Mouse (Mus musculus): ENCODE data around the gene 2410137M14Rik. TPM values are rescaled to one million over a fixed set of nuclear protein-coding genes. Genes with fewer than 3 reads are reported as not detected.

The 2410137M14Rik gene
- polyA plus RNA-seq, 1 experiment from 2014 or later, result not detected

DNA sequence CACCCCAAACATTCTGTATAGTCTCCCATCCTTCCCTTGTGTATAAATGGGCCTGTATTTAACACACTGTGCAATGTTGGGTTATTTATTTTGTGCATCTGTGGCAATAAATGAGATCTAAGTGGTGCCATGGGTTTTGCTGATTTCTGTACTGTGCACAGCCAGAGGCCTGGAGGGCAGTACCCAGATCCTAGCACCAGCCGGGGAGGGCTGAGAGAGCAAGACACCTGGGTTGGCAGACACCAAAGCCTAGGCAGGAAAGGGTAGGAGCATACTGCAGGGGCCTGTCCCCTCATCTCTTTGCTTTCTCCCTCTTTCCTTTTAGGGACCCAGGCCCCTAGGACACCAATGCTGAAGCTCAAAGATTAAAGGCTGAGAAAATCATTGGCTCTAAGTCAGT, 32.8 kb downstream of the 2410137M14Rik start:
- Histone ChIP-seq H3K9me3 (replicated peaks; ENCODE audit: control insufficient read depth, low read length) (no peaks in the 10 kb centered on the region), H3K9ac (ENCODE audit: low read depth, low read length) (no peak overlapping the region), H3K27me3 (ENCODE audit: control insufficient read depth, insufficient read depth, low read length) (peaks cover 37% of the 10 kb centered on the region), H3K4me2 (no peak overlapping the region), H3K4me3 (ENCODE audit: low read depth, low read length) (no peak overlapping the region), H3K4me1 (ENCODE audit: control insufficient read depth, insufficient read depth, low read length) (peaks cover 13% of the 10 kb centered on the region; the same call in 1 of the 2 replicates), H3K27ac (ENCODE audit: low read depth, low read length) (no peak overlapping the region), H3K36me3 (ENCODE audit: control insufficient read depth, insufficient read depth, low read length) (peaks cover 6% of the 10 kb centered on the region)
- ATAC-seq (replicated peaks; ENCODE audit: insufficient number of reproducible peaks, low FRiP score, low TSS enrichment), result no peak
- 59% methylated on average over 1 of the region's 1 CpGs for WGBS (ENCODE audit: insufficient replicate concordance)

DNA sequence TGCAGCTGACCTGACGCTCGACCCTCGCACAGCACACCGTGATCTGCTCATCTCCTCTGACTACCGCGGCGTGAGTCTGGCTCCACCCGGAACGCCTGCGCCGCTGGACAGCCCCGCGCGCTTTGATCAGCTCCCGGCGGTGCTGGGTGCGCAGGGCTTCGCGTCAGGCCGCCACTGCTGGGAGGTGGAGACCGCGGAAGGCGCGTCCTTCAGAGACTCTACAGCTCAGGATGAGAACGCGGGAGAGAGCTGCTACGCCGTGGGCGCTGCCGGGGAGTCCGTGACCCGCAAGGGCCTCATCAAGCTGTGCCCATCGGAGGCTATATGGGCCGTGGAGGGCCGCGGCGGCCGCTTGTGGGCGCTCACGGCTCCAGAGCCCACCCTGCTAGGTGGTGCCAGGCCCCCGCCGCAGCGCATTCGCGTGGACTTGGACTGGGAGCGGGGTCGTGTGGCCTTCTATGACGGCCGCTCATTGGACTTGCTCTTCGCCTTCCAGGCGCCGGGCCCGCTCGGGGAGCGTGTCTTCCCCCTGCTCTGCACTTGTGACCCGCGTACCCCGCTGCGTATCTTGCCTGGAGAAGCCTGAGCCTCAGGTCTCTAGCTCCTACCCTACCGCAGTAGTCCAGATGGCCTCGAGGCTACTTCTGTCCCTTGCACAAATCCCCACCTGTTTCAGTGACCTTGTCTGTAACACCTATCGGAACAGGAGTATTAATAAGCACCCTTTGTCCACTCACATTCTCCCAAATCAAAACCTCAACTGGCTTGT, 33.8 kb downstream of the 2410137M14Rik start:
- Histone ChIP-seq H3K36me3 (ENCODE audit: control insufficient read depth, insufficient read depth, low read length) (peaks cover 6% of the 10 kb centered on the region), H3K4me1 (ENCODE audit: control insufficient read depth, insufficient read depth, low read length) (peaks cover 22% of the 10 kb centered on the region; the same call in 1 of the 2 replicates), H3K4me2 (peak overlapping the region; percentile 76), H3K27ac (ENCODE audit: low read depth, low read length) (no peak overlapping the region), H3K9me3 (replicated peaks; ENCODE audit: control insufficient read depth, low read length) (no peaks in the 10 kb centered on the region), H3K9ac (ENCODE audit: low read depth, low read length) (peak overlapping the region; percentile 65; the same call in 1 of the 2 replicates), H3K27me3 (ENCODE audit: control insufficient read depth, insufficient read depth, low read length) (peaks cover 48% of the 10 kb centered on the region), H3K4me3 (ENCODE audit: low read depth, low read length) (peak overlapping the region; percentile 50)
- 1% methylated on average over 62 of the region's 62 CpGs for WGBS (ENCODE audit: insufficient replicate concordance)
- 0 out of 2 replicates have a peak, but pooled peaks have one; percentile 33 for ATAC-seq (replicated peaks; ENCODE audit: insufficient number of reproducible peaks, low FRiP score, low TSS enrichment)

DNA sequence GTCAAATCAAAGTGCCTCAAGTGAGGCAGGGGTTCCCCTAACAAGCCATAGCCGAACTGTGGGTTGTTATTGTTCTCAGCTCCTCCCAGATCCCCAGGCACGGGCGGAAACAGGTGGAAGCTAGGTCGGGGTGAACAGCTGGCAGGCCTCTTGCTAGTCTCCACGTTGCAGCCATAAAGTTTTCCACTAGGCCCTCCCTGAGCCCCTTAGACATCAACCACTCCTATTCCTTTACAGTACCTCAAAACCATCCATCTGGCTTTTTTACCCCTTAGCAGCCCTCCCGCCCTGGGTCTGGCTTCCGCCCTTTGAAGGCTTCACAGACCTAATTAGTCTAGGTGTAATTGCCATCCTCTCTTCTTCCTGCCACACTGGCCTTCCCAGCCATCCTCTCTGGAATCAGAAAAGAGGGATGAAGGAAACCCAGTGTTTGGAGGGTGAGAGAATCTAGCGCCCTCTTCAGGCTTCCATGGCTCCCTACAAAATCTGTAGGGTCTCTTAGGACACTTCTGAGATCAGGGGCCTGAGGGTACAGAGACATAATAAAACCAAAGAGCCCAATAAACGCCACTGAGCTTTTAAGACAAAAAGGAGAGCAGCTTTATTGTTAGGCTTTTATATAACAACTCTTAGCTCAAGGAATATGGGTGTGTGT, 36.8 kb downstream of the 2410137M14Rik start:
- WGBS (ENCODE audit: insufficient replicate concordance), result 26% methylated on average over 9 of the region's 9 CpGs
- H3K4me2 ChIP-seq, result no peak overlapping the region
- H3K27me3 ChIP-seq (ENCODE audit: control insufficient read depth, insufficient read depth, low read length), result peaks cover 70% of the 10 kb centered on the region

DNA sequence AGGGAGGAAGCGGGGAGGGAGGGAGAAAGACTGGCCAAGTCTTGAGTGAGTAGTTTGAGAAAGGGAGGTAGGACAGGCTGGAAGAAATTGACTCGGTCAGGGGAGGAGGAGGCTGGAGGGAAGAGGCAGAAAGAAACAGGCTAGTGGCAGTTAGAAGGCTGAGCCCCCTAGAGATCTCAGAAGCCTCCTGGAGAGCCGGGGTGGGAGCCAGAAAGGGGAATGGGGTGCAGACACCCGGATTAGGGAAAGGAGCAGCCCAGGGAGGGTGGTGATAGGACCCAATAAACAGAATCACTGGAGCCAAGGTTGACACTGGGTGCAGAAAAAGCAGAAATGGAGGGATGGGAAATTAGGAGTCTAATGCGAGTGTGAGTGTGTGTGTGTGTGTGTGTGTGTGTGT, 37.3 kb downstream of the 2410137M14Rik start:
- H3K4me1 ChIP-seq (ENCODE audit: control insufficient read depth, insufficient read depth, low read length), result peaks cover 14% of the 10 kb centered on the region; the same call in 1 of the 2 replicates
- no peak overlapping the region for H3K4me2 ChIP-seq
- no peak for ATAC-seq (replicated peaks; ENCODE audit: insufficient number of reproducible peaks, low FRiP score, low TSS enrichment)
- WGBS (ENCODE audit: insufficient replicate concordance), result 16% methylated on average over 5 of the region's 5 CpGs
- no peak overlapping the region for H3K27ac ChIP-seq (ENCODE audit: low read depth, low read length)
- no peaks in the 10 kb centered on the region; the same call in 1 of the 2 replicates for H3K36me3 ChIP-seq (ENCODE audit: control insufficient read depth, insufficient read depth, low read length)
- H3K9me3 ChIP-seq (replicated peaks; ENCODE audit: control insufficient read depth, low read length), result no peaks in the 10 kb centered on the region
- H3K27me3 ChIP-seq (ENCODE audit: control insufficient read depth, insufficient read depth, low read length), result peaks cover 70% of the 10 kb centered on the region
- H3K9ac ChIP-seq (ENCODE audit: low read depth, low read length), result no peak overlapping the region
- peak overlapping the region; percentile 42 for H3K4me3 ChIP-seq (ENCODE audit: low read depth, low read length)

More for the DNA sequence above, 36.8 kb downstream of the 2410137M14Rik start:
- H3K36me3 ChIP-seq (ENCODE audit: control insufficient read depth, insufficient read depth, low read length), result peaks cover 5% of the 10 kb centered on the region
- no peak overlapping the region for H3K9ac ChIP-seq (ENCODE audit: low read depth, low read length)
- H3K4me3 ChIP-seq (ENCODE audit: low read depth, low read length), result no peak overlapping the region
- no peak for ATAC-seq (replicated peaks; ENCODE audit: insufficient number of reproducible peaks, low FRiP score, low TSS enrichment)
- H3K27ac ChIP-seq (ENCODE audit: low read depth, low read length), result no peak overlapping the region
- H3K9me3 ChIP-seq (replicated peaks; ENCODE audit: control insufficient read depth, low read length), result no peaks in the 10 kb centered on the region
- peaks cover 14% of the 10 kb centered on the region; the same call in 1 of the 2 replicates for H3K4me1 ChIP-seq (ENCODE audit: control insufficient read depth, insufficient read depth, low read length)

DNA sequence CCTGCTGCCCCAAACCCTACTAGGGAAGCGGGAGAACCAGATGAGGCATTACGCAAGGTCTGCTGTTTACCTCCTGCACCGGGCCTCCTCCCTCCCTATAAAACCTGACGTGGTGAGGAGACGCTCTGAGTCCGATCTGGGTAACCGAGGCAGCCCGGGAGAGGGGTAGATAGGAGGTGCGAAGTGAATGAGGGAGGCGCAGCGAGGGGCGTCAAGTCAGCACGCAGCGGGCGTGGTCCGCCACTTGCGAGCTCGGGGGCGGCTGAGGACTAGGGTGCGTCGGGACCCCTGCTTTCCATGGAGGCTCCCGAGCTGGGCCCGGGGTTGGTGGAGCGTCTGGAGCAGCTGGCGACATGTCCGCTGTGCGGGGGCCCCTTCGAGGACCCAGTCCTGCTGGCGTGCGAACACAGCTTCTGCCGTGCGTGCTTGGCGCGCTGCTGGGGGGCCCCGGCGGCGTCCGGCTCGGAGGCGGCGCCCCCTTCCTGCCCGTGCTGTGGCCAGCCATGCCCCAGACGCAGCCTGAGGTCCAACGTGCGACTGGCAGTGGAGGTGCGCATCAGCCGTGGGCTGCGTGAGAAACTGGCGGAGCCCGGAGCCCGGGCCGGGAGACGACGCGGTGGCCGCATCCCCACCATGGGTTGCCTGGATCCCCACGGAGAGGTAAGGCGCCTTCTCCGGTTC, 38.1 kb downstream of the 2410137M14Rik start, which contains the start of gene Rnf39:
TSS of gene Rnf39 (plus strand) at position 128 of the 681 bp plus-strand sequence.
- no peak for ATAC-seq (replicated peaks; ENCODE audit: insufficient number of reproducible peaks, low FRiP score, low TSS enrichment)
- no peak within 1 kb of the TSS for H3K9ac ChIP-seq (ENCODE audit: low read depth, low read length)
- peak within 1 kb of the TSS; percentile 74 for H3K4me2 ChIP-seq
- 2% methylated on average over 59 of the region's 59 CpGs for WGBS (ENCODE audit: insufficient replicate concordance)
- no peak within 1 kb of the TSS for H3K27ac ChIP-seq (ENCODE audit: low read depth, low read length)
- H3K4me1 ChIP-seq (ENCODE audit: control insufficient read depth, insufficient read depth, low read length), result peaks cover 14% of the 10 kb centered on the region; the same call in 1 of the 2 replicates
- H3K9me3 ChIP-seq (replicated peaks; ENCODE audit: control insufficient read depth, low read length), result no peaks in the 10 kb centered on the region
- peaks cover 68% of the 10 kb centered on the region for H3K27me3 ChIP-seq (ENCODE audit: control insufficient read depth, insufficient read depth, low read length)
- peak within 1 kb of the TSS; percentile 42 for H3K4me3 ChIP-seq (ENCODE audit: low read depth, low read length)
- no peaks in the 10 kb centered on the region for H3K36me3 ChIP-seq (ENCODE audit: control insufficient read depth, insufficient read depth, low read length)

DNA sequence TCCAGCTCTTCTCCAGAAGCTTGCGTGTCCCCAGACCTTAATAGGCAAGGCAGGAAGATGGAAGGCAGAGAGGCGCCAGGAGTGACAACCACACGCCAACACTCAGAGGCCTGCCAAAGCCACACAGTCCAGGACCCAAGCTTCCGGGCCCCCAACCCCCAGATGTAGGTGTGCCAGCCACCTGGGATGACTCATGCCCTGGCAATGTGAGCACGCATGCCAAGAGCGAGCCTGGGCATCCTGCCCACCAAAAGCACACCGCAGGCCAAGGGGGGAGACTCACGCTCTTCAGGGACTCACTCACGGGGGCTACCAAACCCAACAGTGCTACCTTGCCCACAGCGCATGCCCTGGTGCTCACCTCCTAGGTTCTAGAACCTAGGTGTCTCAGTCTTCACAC, 38.6 kb downstream of the 2410137M14Rik start:
- WGBS (ENCODE audit: insufficient replicate concordance), result 59% methylated on average over 10 of the region's 10 CpGs
- Histone ChIP-seq H3K4me3 (ENCODE audit: low read depth, low read length) (peak overlapping the region; percentile 42), H3K27me3 (ENCODE audit: control insufficient read depth, insufficient read depth, low read length) (peaks cover 67% of the 10 kb centered on the region), H3K9ac (ENCODE audit: low read depth, low read length) (no peak overlapping the region), H3K9me3 (replicated peaks; ENCODE audit: control insufficient read depth, low read length) (no peaks in the 10 kb centered on the region), H3K36me3 (ENCODE audit: control insufficient read depth, insufficient read depth, low read length) (no peaks in the 10 kb centered on the region), H3K27ac (ENCODE audit: low read depth, low read length) (no peak overlapping the region), H3K4me1 (ENCODE audit: control insufficient read depth, insufficient read depth, low read length) (peaks cover 10% of the 10 kb centered on the region; the same call in 1 of the 2 replicates), H3K4me2 (peak overlapping the region; percentile 74)
- ATAC-seq (replicated peaks; ENCODE audit: insufficient number of reproducible peaks, low FRiP score, low TSS enrichment), result no peak

DNA sequence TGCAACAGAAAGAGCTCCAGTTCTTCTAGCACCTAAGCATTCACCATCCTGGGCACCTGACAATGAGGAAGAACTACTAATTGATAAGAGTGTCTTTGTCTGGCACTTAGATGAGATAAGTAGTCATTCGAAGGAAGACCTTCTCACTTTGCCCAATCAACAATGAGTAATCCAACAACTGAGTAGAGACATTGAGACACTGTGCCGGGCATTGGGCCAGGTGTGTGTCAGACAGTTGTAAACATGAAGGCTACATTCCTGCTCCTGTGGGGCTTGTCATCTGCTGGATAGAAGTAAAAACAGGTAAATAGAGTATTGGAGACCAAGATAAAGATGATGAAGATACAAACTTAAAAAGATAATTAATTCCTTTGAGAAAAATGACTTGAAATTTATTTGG, 43.0 kb downstream of the 2410137M14Rik start:
- H3K36me3 ChIP-seq (ENCODE audit: control insufficient read depth, insufficient read depth, low read length), result no peaks in the 10 kb centered on the region
- H3K9me3 ChIP-seq (replicated peaks; ENCODE audit: control insufficient read depth, low read length), result no peaks in the 10 kb centered on the region
- H3K27me3 ChIP-seq (ENCODE audit: control insufficient read depth, insufficient read depth, low read length), result peaks cover 31% of the 10 kb centered on the region
- no peak overlapping the region for H3K27ac ChIP-seq (ENCODE audit: low read depth, low read length)
- whole genome bisulfite sequencing (ENCODE audit: insufficient replicate concordance), result 61% methylated on average over 2 of the region's 2 CpGs
- no peak overlapping the region for H3K4me3 ChIP-seq (ENCODE audit: low read depth, low read length)
- H3K9ac ChIP-seq (ENCODE audit: low read depth, low read length), result no peak overlapping the region
- no peak for ATAC-seq (replicated peaks; ENCODE audit: insufficient number of reproducible peaks, low FRiP score, low TSS enrichment)
- H3K4me2 ChIP-seq, result no peak overlapping the region
- H3K4me1 ChIP-seq (ENCODE audit: control insufficient read depth, insufficient read depth, low read length), result peaks cover 7% of the 10 kb centered on the region; the same call in 1 of the 2 replicates

DNA sequence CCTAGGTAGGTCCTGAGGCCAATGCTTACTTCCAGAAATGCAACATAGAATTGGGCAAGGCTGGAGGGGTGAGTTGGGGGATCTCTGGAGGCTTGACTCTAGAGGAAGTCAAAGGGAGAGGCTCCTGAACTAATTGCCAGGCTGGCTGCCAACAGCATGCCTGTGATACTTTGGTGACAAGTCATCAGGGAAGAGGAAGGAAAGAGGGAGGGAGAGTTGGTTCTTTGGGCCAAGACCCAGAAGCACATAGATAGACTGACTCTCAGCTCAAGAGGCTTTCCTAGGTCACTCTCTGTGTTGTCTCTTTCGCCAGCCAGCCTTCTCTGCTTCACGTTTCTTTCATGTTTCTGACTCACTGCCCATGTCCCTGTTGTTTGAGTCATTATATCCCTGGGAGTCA, 49.2 kb downstream of the 2410137M14Rik start:
- no peak overlapping the region for H3K4me3 ChIP-seq (ENCODE audit: low read depth, low read length)
- 46% methylated on average over 2 of the region's 2 CpGs for WGBS (ENCODE audit: insufficient replicate concordance)
- H3K9me3 ChIP-seq (replicated peaks; ENCODE audit: control insufficient read depth, low read length), result no peaks in the 10 kb centered on the region
- H3K9ac ChIP-seq (ENCODE audit: low read depth, low read length), result no peak overlapping the region
- H3K36me3 ChIP-seq (ENCODE audit: control insufficient read depth, insufficient read depth, low read length), result no peaks in the 10 kb centered on the region
- no peak overlapping the region for H3K4me2 ChIP-seq
- ATAC-seq (replicated peaks; ENCODE audit: insufficient number of reproducible peaks, low FRiP score, low TSS enrichment), result no peak
- no peaks in the 10 kb centered on the region for H3K4me1 ChIP-seq (ENCODE audit: control insufficient read depth, insufficient read depth, low read length)
- no peak overlapping the region for H3K27ac ChIP-seq (ENCODE audit: low read depth, low read length)
- H3K27me3 ChIP-seq (ENCODE audit: control insufficient read depth, insufficient read depth, low read length), result no peaks in the 10 kb centered on the region

Data from heart, embryonic 11.5 days (tissue).